In the genomic region with DNA sequence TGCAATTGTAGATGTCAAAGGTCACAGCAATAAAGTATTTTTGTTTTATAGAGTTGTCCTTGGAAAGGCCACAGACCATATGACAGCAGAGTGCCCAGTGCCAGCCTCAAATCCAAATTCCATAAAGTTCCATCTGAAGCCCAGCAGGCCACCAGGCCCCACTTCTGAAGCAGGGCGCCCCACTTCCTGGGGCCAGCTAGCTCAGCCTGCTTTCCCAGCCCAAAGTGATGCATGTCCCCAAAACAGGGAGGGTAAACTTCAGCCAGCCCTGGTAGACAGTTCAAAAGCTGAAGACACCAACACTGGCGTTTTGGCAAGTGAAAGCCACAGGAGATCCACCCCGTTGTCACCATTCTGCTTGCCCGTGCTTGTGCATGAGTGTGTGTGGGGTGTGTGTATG, we compare ENCODE assay signal across 14 mouse cellular contexts.
DNase-seq lines count a peak whose midpoint lies in the region; ATAC-seq and TF ChIP-seq lines count a peak whose summit lies in the region.
"Had no signal": no experiment of that assay in that cellular context is flagged by ENCODE, and none has a peak within 500 bp of the region (broad histone marks: within the 10 kb centered on the region; RNA-seq: fewer than 3 reads in every experiment).

No protein-coding gene starts in this region.

- peaks cover 19% of the 10 kb centered on the region for H3K4me1 ChIP-seq in forebrain, embryonic 16.5 days (replicated peaks; ENCODE audit: control insufficient read depth, insufficient read depth, low read length)
- H3K4me1 ChIP-seq in forebrain, postnatal 0 days (ENCODE audit: insufficient read depth), result peaks cover 8% of the 10 kb centered on the region; the same call in 1 of the 2 replicates
- peaks cover 3% of the 10 kb centered on the region; the same call in 1 of the 2 replicates for H3K4me1 ChIP-seq in heart, embryonic 16.5 days (ENCODE audit: control insufficient read depth, insufficient read depth, low read length)
- H3K4me1 ChIP-seq in embryonic facial prominence, embryonic 15.5 days, result peaks cover 25% of the 10 kb centered on the region
- H3K4me1 ChIP-seq: intestine, embryonic 15.5 days had no signal

- no peaks in the 10 kb centered on the region for H3K27me3 ChIP-seq in forebrain, embryonic 16.5 days (replicated peaks; ENCODE audit: control insufficient read depth, insufficient read depth, low read length)
- no peaks in the 10 kb centered on the region for H3K27me3 ChIP-seq in forebrain, postnatal 0 days (ENCODE audit: insufficient read depth, low read length)
- H3K27me3 ChIP-seq in heart, embryonic 16.5 days (ENCODE audit: control insufficient read depth, insufficient read depth, low read length), result no peaks in the 10 kb centered on the region
- no peaks in the 10 kb centered on the region for H3K27me3 ChIP-seq in embryonic facial prominence, embryonic 15.5 days
- H3K27me3 ChIP-seq: forebrain, embryonic 13.5 days; intestine, embryonic 15.5 days had no signal

- no peak overlapping the region for H3K4me2 ChIP-seq in forebrain, embryonic 16.5 days (ENCODE audit: low read length)
- H3K4me2 ChIP-seq in forebrain, postnatal 0 days (ENCODE audit: low read depth), result no peak overlapping the region
- no peak overlapping the region for H3K4me2 ChIP-seq in heart, embryonic 16.5 days (ENCODE audit: low read depth, low read length)
- H3K4me2 ChIP-seq in embryonic facial prominence, embryonic 15.5 days (replicated peaks), result no peak overlapping the region
- H3K4me2 ChIP-seq: forebrain, embryonic 13.5 days; hindbrain, embryonic 14.5 days; intestine, embryonic 15.5 days had no signal

- H3K9ac ChIP-seq in forebrain, embryonic 16.5 days (replicated peaks; ENCODE audit: low read depth, low read length), result no peak overlapping the region
- H3K9ac ChIP-seq in forebrain, postnatal 0 days, result no peak overlapping the region
- H3K9ac ChIP-seq in heart, embryonic 16.5 days (ENCODE audit: low read length), result no peak overlapping the region
- no peak overlapping the region for H3K9ac ChIP-seq in embryonic facial prominence, embryonic 15.5 days
- H3K9ac ChIP-seq: forebrain, embryonic 13.5 days; hindbrain, embryonic 14.5 days; intestine, embryonic 15.5 days had no signal

- 75% methylated on average over 4 of the region's 4 CpGs for WGBS in forebrain, embryonic 16.5 days
- 62% methylated on average over 4 of the region's 4 CpGs for WGBS in forebrain, postnatal 0 days
- 76% methylated on average over 4 of the region's 4 CpGs for WGBS in heart, embryonic 16.5 days
- WGBS in embryonic facial prominence, embryonic 15.5 days, result 79% methylated on average over 4 of the region's 4 CpGs

- no peak for TF ChIP-seq CTCF in forebrain, postnatal 0 days (IDR thresholded peaks at IDR 0.05; ENCODE audit: low read depth)

- no peak overlapping the region for H3K4me3 ChIP-seq in forebrain, embryonic 16.5 days (replicated peaks; ENCODE audit: low read length)
- no peak overlapping the region for H3K4me3 ChIP-seq in forebrain, postnatal 0 days (ENCODE audit: low read depth, low read length)
- no peak overlapping the region for H3K4me3 ChIP-seq in heart, embryonic 16.5 days (ENCODE audit: low read length)
- H3K4me3 ChIP-seq in embryonic facial prominence, embryonic 15.5 days (replicated peaks), result no peak overlapping the region
- H3K4me3 ChIP-seq: forebrain, embryonic 13.5 days; hindbrain, embryonic 10.5 days; intestine, embryonic 15.5 days had no signal

- 0 out of 2 replicates have a peak overlapping the region, but pooled peaks have one; percentile 41 for H3K27ac ChIP-seq in forebrain, embryonic 16.5 days (ENCODE audit: low read length)
- no peak overlapping the region for H3K27ac ChIP-seq in forebrain, postnatal 0 days (ENCODE audit: low read depth, low read length)
- peak overlapping the region; percentile 15; the same call in 1 of the 2 replicates for H3K27ac ChIP-seq in heart, embryonic 16.5 days (ENCODE audit: low read length)
- H3K27ac ChIP-seq in embryonic facial prominence, embryonic 15.5 days (replicated peaks), result peak overlapping the region; percentile 63; the same call in 1 of the 2 replicates
- H3K27ac ChIP-seq: forebrain, embryonic 13.5 days; hindbrain, embryonic 10.5 days; hindbrain, embryonic 14.5 days; intestine, embryonic 15.5 days had no signal

- H3K9me3 ChIP-seq in forebrain, embryonic 16.5 days (ENCODE audit: control insufficient read depth, low read length), result no peaks in the 10 kb centered on the region
- no peaks in the 10 kb centered on the region for H3K9me3 ChIP-seq in forebrain, postnatal 0 days (ENCODE audit: low read length)
- 0 out of 2 replicates have a peak, but pooled peaks cover 3% of the 10 kb centered on the region for H3K9me3 ChIP-seq in heart, embryonic 16.5 days (replicated peaks; ENCODE audit: control insufficient read depth, low read length)
- H3K9me3 ChIP-seq in embryonic facial prominence, embryonic 15.5 days (replicated peaks), result no peaks in the 10 kb centered on the region
- H3K9me3 ChIP-seq: forebrain, embryonic 13.5 days; hindbrain, embryonic 10.5 days; intestine, embryonic 15.5 days had no signal

- no peak for ATAC-seq in forebrain, embryonic 16.5 days
- no peak for ATAC-seq in forebrain, postnatal 0 days
- no peak for ATAC-seq in heart, embryonic 16.5 days (replicated peaks; ENCODE audit: extremely low read depth, insufficient read depth, low FRiP score)
- no peak for ATAC-seq in embryonic facial prominence, embryonic 15.5 days (ENCODE audit: insufficient number of reproducible peaks, low FRiP score, low TSS enrichment, low read depth)
- ATAC-seq: intestine, embryonic 15.5 days had no signal

- H3K36me3 ChIP-seq in forebrain, embryonic 16.5 days (ENCODE audit: control insufficient read depth, insufficient read depth), result no peaks in the 10 kb centered on the region
- H3K36me3 ChIP-seq in forebrain, postnatal 0 days (ENCODE audit: insufficient read depth), result no peaks in the 10 kb centered on the region
- H3K36me3 ChIP-seq in heart, embryonic 16.5 days (ENCODE audit: control insufficient read depth, insufficient read depth), result no peaks in the 10 kb centered on the region
- H3K36me3 ChIP-seq in embryonic facial prominence, embryonic 15.5 days, result no peaks in the 10 kb centered on the region
- H3K36me3 ChIP-seq: hindbrain, embryonic 10.5 days; intestine, embryonic 15.5 days had no signal

- peak; percentile 48 for DNase-seq in adrenal gland, adult 2 months
- no peak for DNase-seq in adrenal gland, postnatal 4 days (ENCODE audit: low spot score in 2 of 2)
- DNase-seq in forebrain, postnatal 0 days, result no peak
- DNase-seq in heart, adult 9 months (ENCODE audit: low spot score in 2 of 2), result no peak
- DNase-seq in cerebellum, postnatal 36 days, result no peak
- DNase-seq: adrenal gland, postnatal 25 days; kidney, adult 18-20 months had no signal
